Mouse (Mus musculus) stomach, postnatal 0 days (tissue): ENCODE results near the gene Thyn1.

Experiments used
- CTCF ChIP-seq: IDR thresholded peaks from 2 replicates; pipeline ENCODE4 v1.5.1; 2016; ENCODE audit warnings: antibody characterized with exemption, low read depth, mild to moderate bottlenecking, moderate library complexity
- EP300 ChIP-seq: optimal IDR thresholded peaks from 2 replicates; pipeline ENCODE3; 2016; ENCODE audit warnings: antibody characterized with exemption

DNA sequence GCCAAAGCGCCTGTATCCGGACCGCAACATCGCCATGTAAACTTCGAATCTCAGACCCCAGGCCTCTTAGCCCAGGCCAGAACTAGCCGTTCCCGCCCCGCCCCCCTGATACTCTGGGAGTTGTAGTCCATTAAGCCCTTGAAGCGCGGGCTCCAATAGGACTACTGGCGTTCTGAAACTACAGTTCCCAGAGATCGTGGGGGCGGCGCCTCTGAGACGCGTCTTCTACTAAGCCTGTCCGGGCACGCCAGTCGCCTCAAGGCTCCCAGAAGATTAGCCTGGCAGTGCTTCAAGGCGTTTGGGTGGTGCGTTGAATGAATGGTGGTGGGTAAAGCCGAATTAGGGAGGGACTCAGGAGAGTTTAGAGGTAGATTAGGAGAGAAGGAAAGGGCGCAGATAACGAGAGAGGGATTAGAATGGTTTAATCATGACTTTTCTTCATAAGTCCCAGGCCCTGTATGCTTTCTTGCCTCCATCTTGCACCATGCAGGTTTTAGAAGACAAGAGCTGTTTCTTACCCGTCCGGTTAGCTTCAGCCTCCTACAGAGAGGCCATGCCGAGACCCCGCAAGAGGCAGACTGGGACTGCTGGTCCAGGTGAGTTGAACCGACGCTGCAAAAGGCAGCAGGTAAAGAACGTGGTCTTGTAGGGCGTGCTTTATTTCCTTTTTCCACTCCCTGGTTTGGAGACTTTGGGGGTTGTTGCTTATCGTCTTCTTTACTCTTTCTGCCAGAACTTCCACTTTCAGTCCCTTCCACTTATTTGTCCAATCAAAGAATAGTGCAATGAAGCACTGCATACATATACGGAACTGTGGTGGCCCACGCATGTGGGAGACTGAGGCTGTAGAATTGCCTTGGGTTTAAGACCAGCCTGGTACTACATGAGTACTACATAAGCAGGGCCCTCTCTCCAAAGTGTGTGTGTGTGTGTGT lies at the start of gene Thyn1, which contains the start of gene Acad8:
- TF ChIP-seq CTCF = no peak; the same call in 1 of the 2 replicates
- no peak for TF ChIP-seq EP300
